Mouse (Mus musculus) thymus, adult 2 months (tissue): ENCODE results near the gene Stam2. TPM values are rescaled to one million over a fixed set of nuclear protein-coding genes. Genes with fewer than 3 reads are reported as not detected.

ENCODE experiments used
- DNase-seq: peaks from one replicate; pipeline ENCODE4 v3.0.0; 2021
- H3K27ac ChIP-seq: fragments of 200-500 bp; 2 replicates; pipeline ENCODE4 v1.5.1; 2012; ENCODE audit warnings: low read length, control low read depth; ENCODE audit not compliant: control insufficient read depth, insufficient read depth
- H3K27me3 ChIP-seq: fragments of 200-500 bp; 2 replicates; pipeline ENCODE4 v1.6.1; 2012; ENCODE audit warnings: mild to moderate bottlenecking, low read length, moderate library complexity, mixed read lengths; ENCODE audit not compliant: control insufficient read depth, insufficient read depth
- H3K36me3 ChIP-seq: fragments of 200-500 bp; 2 replicates; pipeline ENCODE4 v1.6.1; 2012; ENCODE audit warnings: mild to moderate bottlenecking, low read length, moderate library complexity; ENCODE audit not compliant: control insufficient read depth, insufficient read depth
- H3K4me1 ChIP-seq: fragments of 200-500 bp; replicated peaks from 2 replicates; pipeline ENCODE4 v1.6.1; 2012; ENCODE audit warnings: low read length; ENCODE audit not compliant: control insufficient read depth, insufficient read depth
- H3K4me3 ChIP-seq: fragments of 200-500 bp; 2 replicates; pipeline ENCODE4 v1.5.1; 2012; ENCODE audit warnings: mild to moderate bottlenecking, low read length, control low read depth, moderate library complexity; ENCODE audit not compliant: control insufficient read depth, insufficient read depth
- CTCF ChIP-seq: fragments of 200-500 bp; IDR thresholded peaks from 2 replicates; pipeline ENCODE4 v1.5.1; 2012; ENCODE audit warnings: mild to moderate bottlenecking, control low read depth, low read length, moderate library complexity, borderline replicate concordance; ENCODE audit not compliant: control insufficient read depth, poor library complexity, insufficient read depth; ENCODE audit errors: extremely low read depth
- POLR2A ChIP-seq: fragments of 200-500 bp; IDR thresholded peaks from 2 replicates; pipeline ENCODE4 v1.6.1; 2012; ENCODE audit warnings: mild to moderate bottlenecking, low read length, control low read depth, moderate library complexity; ENCODE audit not compliant: control insufficient read depth, poor library complexity, insufficient read depth; ENCODE audit errors: extremely low read depth
- WGBS: fragments of 180-500 bp; shearing (Covaris S2); methylation state at CpG from one replicate; pipeline ENCODE4 v1.1.7; 2018; 5-methylcytosine and 5-hydroxymethylcytosine counted together
- polyA plus RNA-seq: library from polyadenylated mRNA; depleted of rRNA; stranded (reverse); fragments of >200 nt; gene quantifications from 2 replicates; pipeline ENCODE4 v1.2.3, GENCODE M21; 2012

Stam2 gene
- polyA plus RNA-seq, 1 experiment: 10.2 TPM

GRCm38 (mm10) chr2:52732611-52733010, 9.5 kb downstream of the Stam2 start:
- Histone ChIP-seq H3K4me1 (no peaks in the 10 kb centered on the region), H3K36me3 (no peaks in the 10 kb centered on the region), H3K4me3 (no peak overlapping the region), H3K27ac (no peak overlapping the region), H3K27me3 (no peaks in the 10 kb centered on the region)
- TF ChIP-seq CTCF: no peak
- no peak for TF ChIP-seq POLR2A
- WGBS: 97% methylated on average over 7 of the region's 7 CpGs
- DNase-seq: no peak

- Histone ChIP-seq H3K36me3 (no peaks in the 10 kb centered on the region), H3K4me3 (no peak overlapping the region), H3K27ac (no peak overlapping the region), H3K4me1 (no peaks in the 10 kb centered on the region), H3K27me3 (no peaks in the 10 kb centered on the region)
- WGBS: 83% methylated on average over 5 of the region's 5 CpGs
- DNase-seq: no peak
- no peak for TF ChIP-seq CTCF
- TF ChIP-seq POLR2A: no peak
Observed at GRCm38 (mm10) chr2:52732001-52732400, 10.1 kb downstream of the Stam2 start.

- no peaks in the 10 kb centered on the region for H3K27me3 ChIP-seq
Observed at GRCm38 (mm10) chr2:52730891-52731290, 11.2 kb downstream of the Stam2 start.

GRCm38 (mm10) chr2:52720231-52721025, 21.7 kb downstream of the Stam2 start:
- TF ChIP-seq CTCF: no peak
- no peak for TF ChIP-seq POLR2A
- Histone ChIP-seq H3K4me1 (no peaks in the 10 kb centered on the region), H3K4me3 (no peak overlapping the region), H3K27ac (no peak overlapping the region), H3K36me3 (no peaks in the 10 kb centered on the region), H3K27me3 (no peaks in the 10 kb centered on the region)
- no peak for DNase-seq
- WGBS: 95% methylated on average over 13 of the region's 13 CpGs

More at GRCm38 (mm10) chr2:52730891-52731290, 11.2 kb downstream of the Stam2 start:
- 97% methylated on average over 6 of the region's 6 CpGs for WGBS
- H3K27ac ChIP-seq: no peak overlapping the region
- H3K4me1 ChIP-seq: no peaks in the 10 kb centered on the region
- TF ChIP-seq CTCF (no peak), POLR2A (no peak)
- no peaks in the 10 kb centered on the region for H3K36me3 ChIP-seq
- DNase-seq: no peak
- no peak overlapping the region for H3K4me3 ChIP-seq

GRCm38 (mm10) chr2:52717076-52717475, 25.0 kb downstream of the Stam2 start:
- H3K36me3 ChIP-seq: peaks cover 22% of the 10 kb centered on the region
- TF ChIP-seq CTCF (no peak), POLR2A (no peak)
- no peaks in the 10 kb centered on the region for H3K4me1 ChIP-seq
- no peaks in the 10 kb centered on the region for H3K27me3 ChIP-seq
- H3K27ac ChIP-seq: no peak overlapping the region
- no peak for DNase-seq
- no peak overlapping the region for H3K4me3 ChIP-seq
- WGBS: 97% methylated on average over 5 of the region's 5 CpGs

- no peak for DNase-seq
- Histone ChIP-seq H3K27me3 (no peaks in the 10 kb centered on the region), H3K36me3 (peaks cover 28% of the 10 kb centered on the region), H3K27ac (no peak overlapping the region), H3K4me1 (no peaks in the 10 kb centered on the region), H3K4me3 (no peak overlapping the region)
- no peak for TF ChIP-seq CTCF
- TF ChIP-seq POLR2A: no peak
- 97% methylated on average over 6 of the region's 6 CpGs for WGBS
Observed at GRCm38 (mm10) chr2:52715538-52715937, 26.5 kb downstream of the Stam2 start.
